Mouse (Mus musculus) myocyte (in vitro differentiated cells): Measurements from ENCODE around the gene Pate2. TPM values are rescaled to one million over a fixed set of nuclear protein-coding genes. Genes with fewer than 3 reads are reported as not detected.

ENCODE experiments used
- H3K27me3 ChIP-seq: one replicate; pipeline ENCODE4 v1.6.1; 2011; ENCODE audit not compliant: control insufficient read depth, insufficient read depth, insufficient read length
- H3K36me3 ChIP-seq: one replicate; pipeline ENCODE4 v1.6.1; 2011; ENCODE audit not compliant: control insufficient read depth, insufficient read depth
- H3K4me2 ChIP-seq: one replicate; pipeline ENCODE4 v1.6.1; 2011; ENCODE audit warnings: low read depth, control low read depth
- H3K4me3 ChIP-seq: one replicate; pipeline ENCODE4 v1.5.1; 2011; ENCODE audit warnings: mild to moderate bottlenecking, control low read depth, moderate library complexity
- H3K79me2 ChIP-seq: one replicate; pipeline ENCODE4 v1.6.1; 2011; ENCODE audit not compliant: control insufficient read depth, insufficient read depth
- H3ac ChIP-seq: one replicate; pipeline ENCODE4 v1.6.1; 2011; ENCODE audit not compliant: control insufficient read depth, insufficient read length
- CEBPB ChIP-seq: IDR thresholded peaks from 2 replicates; pipeline ENCODE4 v1.6.1; 2011; ENCODE audit warnings: mild to moderate bottlenecking, moderate library complexity; ENCODE audit not compliant: poor library complexity, insufficient read depth, severe bottlenecking
- E2F4 ChIP-seq: IDR thresholded peaks from one replicate; pipeline ENCODE4 v1.6.1; 2011; ENCODE audit warnings: mild to moderate bottlenecking, control low read depth, moderate library complexity; ENCODE audit not compliant: insufficient read depth
- MAX ChIP-seq: IDR thresholded peaks from one replicate; pipeline ENCODE4 v1.6.1; 2011; ENCODE audit warnings: low read depth, mild to moderate bottlenecking, control low read depth
- MYOD1 ChIP-seq, 3 experiments: IDR thresholded peaks; one replicate each; pipeline ENCODE4 v1.6.1; 2011; ENCODE audit warnings: control low read depth in 2 of 3, low read depth in 2 of 3, mild to moderate bottlenecking in 2 of 3, moderate library complexity in 1 of 3; ENCODE audit not compliant: insufficient read length in 2 of 3, control insufficient read depth in 1 of 3
- MYOG ChIP-seq, 3 experiments: IDR thresholded peaks; one replicate each; pipeline ENCODE4 v1.6.1; 2011; ENCODE audit warnings: control low read depth in 2 of 3, low read depth in 2 of 3, mild to moderate bottlenecking in 2 of 3; ENCODE audit not compliant: insufficient read length in 2 of 3, control insufficient read depth in 1 of 3, insufficient read depth in 1 of 3
- POLR2A ChIP-seq: IDR thresholded peaks from one replicate; pipeline ENCODE4 v1.6.1; 2011; ENCODE audit warnings: low read depth, mild to moderate bottlenecking, control low read depth, moderate library complexity; ENCODE audit not compliant: insufficient read length
- POLR2AphosphoS2 ChIP-seq: IDR thresholded peaks from one replicate; pipeline ENCODE4 v1.6.1; 2011; ENCODE audit warnings: low read depth, control low read depth; ENCODE audit not compliant: insufficient read length
- REST ChIP-seq: IDR thresholded peaks from one replicate; pipeline ENCODE4 v1.6.1; 2011; ENCODE audit warnings: mild to moderate bottlenecking, control low read depth, moderate library complexity; ENCODE audit not compliant: insufficient read depth, insufficient read length
- SRF ChIP-seq: IDR thresholded peaks from one replicate; pipeline ENCODE4 v1.6.1; 2011; ENCODE audit warnings: low read depth; ENCODE audit not compliant: control insufficient read depth, insufficient read length
- TCF12 ChIP-seq: IDR thresholded peaks from one replicate; pipeline ENCODE4 v1.6.1; 2011; ENCODE audit warnings: mild to moderate bottlenecking, control low read depth; ENCODE audit not compliant: poor library complexity, insufficient read depth, severe bottlenecking
- TCF3 ChIP-seq: IDR thresholded peaks from one replicate; pipeline ENCODE4 v1.6.1; 2011; ENCODE audit warnings: low read depth, control low read depth; ENCODE audit not compliant: insufficient read length
- USF1 ChIP-seq: IDR thresholded peaks from one replicate; pipeline ENCODE4 v1.6.1; 2011; ENCODE audit warnings: low read depth, mild to moderate bottlenecking, control low read depth, moderate library complexity
- polyA plus RNA-seq: library from polyadenylated mRNA; unstranded; fragments of >200 nt; fragmentation: generic; extraction: Trizol; gene quantifications from one replicate; pipeline ENCODE4 v1.2.1, GENCODE M21; 2012; ENCODE audit warnings: missing spikeins

Gene Pate2
- polyA plus RNA-seq, 1 experiment = 0.24 TPM

DNA sequence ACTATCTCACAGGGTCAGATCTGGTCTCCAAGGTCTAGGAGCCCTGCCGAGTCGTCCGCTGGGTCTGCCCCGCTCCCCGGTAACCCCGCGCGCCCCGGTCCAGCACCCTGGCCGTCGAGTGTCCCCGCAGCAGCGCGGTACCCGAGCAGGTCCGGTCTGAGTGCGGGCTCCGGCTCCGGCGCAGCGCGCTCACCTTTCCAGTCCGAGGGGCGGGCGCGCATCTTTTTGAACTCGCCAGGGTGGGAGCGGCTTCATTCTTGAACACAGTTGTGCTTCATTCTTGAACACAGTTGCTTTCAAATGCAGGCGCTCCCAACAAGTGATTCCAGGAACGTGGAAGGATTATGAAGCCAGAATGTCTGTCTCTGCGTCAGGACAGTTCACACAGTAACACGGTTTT is 4.3 kb downstream of the Pate2 start:
- H3K27me3 ChIP-seq = no peaks in the 10 kb centered on the region
- TF ChIP-seq POLR2A (no peak), POLR2AphosphoS2 (no peak), TCF3 (no peak), MYOD1 (IDR thresholded peaks at IDR 0.05; ENCODE audit: control insufficient read depth in 1 of 3, insufficient read length in 2 of 3, low read depth in 2 of 3) (no peak)
- H3K36me3 ChIP-seq = no peaks in the 10 kb centered on the region
- H3ac ChIP-seq = no peak overlapping the region
- no peak overlapping the region for H3K4me2 ChIP-seq
- no peak overlapping the region for H3K4me3 ChIP-seq
- peaks cover 4% of the 10 kb centered on the region for H3K79me2 ChIP-seq

DNA sequence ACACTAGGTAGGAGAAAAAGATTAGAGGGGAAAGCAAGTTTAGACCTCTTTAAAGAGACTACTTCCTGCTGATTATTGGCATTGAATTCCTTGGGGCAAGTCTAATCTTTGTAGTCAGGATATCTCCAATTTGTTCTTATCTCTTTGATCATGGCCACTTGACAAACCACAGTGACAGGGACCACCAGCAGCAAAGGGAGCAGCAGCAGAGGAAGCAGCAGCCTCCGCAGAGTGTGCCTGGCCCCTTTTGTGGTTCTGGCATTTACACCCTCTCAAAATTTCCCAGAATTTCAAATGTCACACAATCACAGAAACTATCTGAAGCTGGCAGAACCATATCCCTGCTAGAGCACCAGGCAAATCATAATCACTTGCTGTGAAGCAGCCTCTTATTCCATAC is 17.6 kb downstream of the Pate2 start:
- no peaks in the 10 kb centered on the region for H3K79me2 ChIP-seq
- no peak overlapping the region for H3K4me3 ChIP-seq
- H3K27me3 ChIP-seq = peaks cover 8% of the 10 kb centered on the region
- no peaks in the 10 kb centered on the region for H3K36me3 ChIP-seq
- no peak overlapping the region for H3ac ChIP-seq
- TF ChIP-seq POLR2A (no peak), TCF3 (no peak), REST (no peak), MYOG (IDR thresholded peaks at IDR 0.05; ENCODE audit: control insufficient read depth in 1 of 3, insufficient read depth in 1 of 3, insufficient read length in 2 of 3, low read depth in 2 of 3) (no peak), USF1 (no peak), TCF12 (no peak), CEBPB (no peak), E2F4 (no peak), POLR2AphosphoS2 (no peak), SRF (no peak), MYOD1 (IDR thresholded peaks at IDR 0.05; ENCODE audit: control insufficient read depth in 1 of 3, insufficient read length in 2 of 3, low read depth in 2 of 3) (no peak), MAX (no peak)
- no peak overlapping the region for H3K4me2 ChIP-seq

DNA sequence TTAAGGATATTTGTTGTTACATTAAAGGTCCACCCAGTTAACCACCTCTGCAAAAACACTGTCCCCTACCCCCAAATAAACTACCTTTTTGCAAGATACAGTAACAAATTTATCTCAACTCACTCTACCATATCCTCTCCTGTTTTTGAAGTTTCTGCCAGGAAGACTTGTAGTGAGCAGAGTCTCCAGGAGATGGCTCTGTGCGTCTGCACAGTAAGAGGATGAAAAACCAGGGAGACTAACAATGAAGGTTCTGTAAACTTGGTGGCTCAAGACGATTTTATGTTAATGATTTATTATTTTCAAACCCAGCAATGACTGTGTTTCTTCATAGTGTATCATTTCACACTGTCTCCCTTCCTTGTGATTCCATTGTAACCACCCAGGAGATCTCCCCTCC is 22.8 kb downstream of the Pate2 start:
- Histone ChIP-seq H3K27me3 (peaks cover 8% of the 10 kb centered on the region), H3K79me2 (no peaks in the 10 kb centered on the region), H3ac (no peak overlapping the region), H3K4me2 (no peak overlapping the region), H3K4me3 (no peak overlapping the region), H3K36me3 (no peaks in the 10 kb centered on the region)
- TF ChIP-seq E2F4 = no peak
- TF ChIP-seq POLR2AphosphoS2 = no peak
- TF ChIP-seq CEBPB = no peak
- no peak for TF ChIP-seq MYOG (IDR thresholded peaks at IDR 0.05; ENCODE audit: control insufficient read depth in 1 of 3, insufficient read depth in 1 of 3, insufficient read length in 2 of 3, low read depth in 2 of 3)
- TF ChIP-seq TCF3 = no peak
- TF ChIP-seq POLR2A = no peak

DNA sequence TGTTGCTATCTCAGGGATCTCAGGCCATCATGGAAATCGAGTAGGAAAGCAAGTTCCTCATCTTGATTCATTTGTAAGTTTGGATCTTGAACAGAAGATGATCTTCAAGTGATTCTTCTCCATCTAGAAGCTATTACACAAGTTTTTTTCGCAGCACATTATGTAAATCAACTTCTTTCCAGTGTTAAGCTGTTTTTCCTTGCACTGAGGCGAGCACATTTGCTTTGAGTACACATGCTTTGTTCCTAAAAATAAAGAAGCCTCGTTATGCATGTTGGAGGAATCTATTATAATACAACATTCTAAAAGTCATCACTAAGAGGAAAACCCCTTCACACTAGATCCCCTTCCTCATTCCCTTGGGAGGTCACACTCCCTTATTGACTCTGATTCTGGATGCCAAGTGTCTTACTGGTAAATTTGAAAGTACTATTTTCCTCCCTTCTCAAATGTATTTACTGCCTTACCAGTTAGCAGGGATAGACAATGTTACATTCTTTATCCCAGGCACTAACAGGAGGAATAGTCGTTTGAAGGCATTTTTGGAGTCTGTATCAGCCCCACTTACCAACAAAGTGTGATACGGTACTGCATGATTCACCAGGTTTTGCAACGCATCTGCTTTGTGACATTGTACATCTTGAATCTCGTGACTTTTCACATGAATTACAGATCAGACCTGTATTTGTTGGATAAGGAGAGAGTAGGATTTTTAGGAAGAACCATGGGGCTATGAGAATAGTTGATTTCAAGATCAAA is 37.7 kb downstream of the Pate2 start:
- Histone ChIP-seq H3K79me2 (no peaks in the 10 kb centered on the region), H3ac (no peak overlapping the region), H3K4me3 (no peak overlapping the region), H3K4me2 (no peak overlapping the region), H3K36me3 (no peaks in the 10 kb centered on the region), H3K27me3 (no peaks in the 10 kb centered on the region)
- TF ChIP-seq POLR2A (no peak), TCF12 (no peak), E2F4 (no peak), POLR2AphosphoS2 (no peak), SRF (no peak), MYOG (IDR thresholded peaks at IDR 0.05; ENCODE audit: control insufficient read depth in 1 of 3, insufficient read depth in 1 of 3, insufficient read length in 2 of 3, low read depth in 2 of 3) (no peak), REST (no peak), TCF3 (no peak), USF1 (no peak), CEBPB (no peak), MYOD1 (IDR thresholded peaks at IDR 0.05; ENCODE audit: control insufficient read depth in 1 of 3, insufficient read length in 2 of 3, low read depth in 2 of 3) (no peak)

DNA sequence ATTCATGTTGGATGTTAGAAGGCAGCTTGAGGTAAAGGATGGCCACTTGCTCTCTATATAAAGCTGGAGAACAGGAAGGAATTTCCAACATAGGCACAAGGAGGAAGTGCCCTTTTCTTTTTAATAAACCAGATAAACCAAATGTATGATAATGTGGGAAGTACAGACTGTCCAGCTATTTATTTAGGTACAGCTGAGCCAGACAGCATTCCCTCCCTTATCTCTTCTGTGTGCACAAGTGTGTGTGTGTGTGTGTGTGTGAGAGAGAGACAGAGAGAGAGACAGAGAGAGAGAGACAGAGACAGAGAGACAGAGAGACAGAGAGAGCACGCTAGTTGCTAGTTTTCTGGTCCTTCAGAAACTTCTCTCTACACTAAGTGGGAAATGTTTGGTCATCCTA is 41.8 kb downstream of the Pate2 start, which contains the start of gene Pate4:
TSS of gene Pate4 (minus strand) at position 101 of the 400 bp plus-strand sequence.
- no peak for TF ChIP-seq MYOG (IDR thresholded peaks at IDR 0.05; ENCODE audit: control insufficient read depth in 1 of 3, insufficient read depth in 1 of 3, insufficient read length in 2 of 3, low read depth in 2 of 3)
- no peak for TF ChIP-seq E2F4
- TF ChIP-seq POLR2A = no peak
- TF ChIP-seq MYOD1 (IDR thresholded peaks at IDR 0.05; ENCODE audit: control insufficient read depth in 1 of 3, insufficient read length in 2 of 3, low read depth in 2 of 3) = no peak
- no peak for TF ChIP-seq REST
- TF ChIP-seq SRF = no peak
- no peak for TF ChIP-seq CEBPB
- no peak for TF ChIP-seq TCF3
- Histone ChIP-seq H3K79me2 (no peaks in the 10 kb centered on the region), H3ac (no peak within 1 kb of the TSS), H3K4me2 (no peak within 1 kb of the TSS), H3K27me3 (no peaks in the 10 kb centered on the region), H3K36me3 (no peaks in the 10 kb centered on the region), H3K4me3 (no peak within 1 kb of the TSS)
